Mouse (Mus musculus) bone marrow, adult 2 months (tissue): ENCODE measurements at regions not wholly inside any gene's neighbourhood (a gene's known extent, or its start where the extent isn't known, plus 50 kb on each side); places are given as distances from the start of the nearest gene placed in this dataset.

ENCODE experiments used
- H3K27ac ChIP-seq: fragments of 200-500 bp; 2 replicates; pipeline ENCODE4 v1.5.1; 2012; ENCODE audit warnings: low read depth, mild to moderate bottlenecking, control low read depth, inconsistent platforms, low read length; ENCODE audit not compliant: control insufficient read depth, poor library complexity, insufficient read depth
- H3K4me1 ChIP-seq: fragments of 200-500 bp; 2 replicates; pipeline ENCODE4 v1.6.1; 2011; ENCODE audit warnings: low read length; ENCODE audit not compliant: control insufficient read depth, insufficient read depth
- H3K4me3 ChIP-seq: fragments of 200-500 bp; replicated peaks from 2 replicates; pipeline ENCODE3; 2011; ENCODE audit warnings: mild to moderate bottlenecking, low read depth, low read length, control low read depth; ENCODE audit not compliant: control insufficient read depth
- CTCF ChIP-seq: fragments of 200-500 bp; IDR thresholded peaks from 2 replicates; pipeline ENCODE4 v1.5.1; 2011; ENCODE audit warnings: low read length, control low read depth; ENCODE audit not compliant: control insufficient read depth, insufficient read depth
- POLR2A ChIP-seq: fragments of 200-500 bp; IDR thresholded peaks from 2 replicates; pipeline ENCODE4 v1.6.1; 2011; ENCODE audit warnings: low read depth, mild to moderate bottlenecking, control low read depth, low read length, borderline replicate concordance; ENCODE audit not compliant: control insufficient read depth
- WGBS: fragments of 180-500 bp; shearing (Covaris S2); methylation state at CpG from one replicate; pipeline ENCODE4 v1.1.7; 2018; 5-methylcytosine and 5-hydroxymethylcytosine counted together

- Histone ChIP-seq H3K4me3 (no peak overlapping the region), H3K27ac (no peak overlapping the region), H3K4me1 (no peaks in the 10 kb centered on the region; the same call in 1 of the 2 replicates)
- no peak for TF ChIP-seq CTCF
- no peak for TF ChIP-seq POLR2A
Measured at GRCm38 (mm10) chr5:64736985-64737384, 66.2 kb upstream of the Klf3 start.

GRCm38 (mm10) chr5:64738096-64738780, 65.0 kb upstream of the Klf3 start:
- WGBS: 83% methylated on average over 11 of the region's 11 CpGs
- no peak for TF ChIP-seq CTCF
- no peak for TF ChIP-seq POLR2A
- H3K4me3 ChIP-seq: no peak overlapping the region
- no peaks in the 10 kb centered on the region for H3K4me1 ChIP-seq
- H3K27ac ChIP-seq: no peak overlapping the region

GRCm38 (mm10) chr5:64738781-64739310, 64.3 kb upstream of the Klf3 start:
- H3K4me1 ChIP-seq: no peaks in the 10 kb centered on the region
- 78% methylated on average over 10 of the region's 10 CpGs for WGBS
- no peak overlapping the region for H3K27ac ChIP-seq
- TF ChIP-seq CTCF: no peak
- no peak for TF ChIP-seq POLR2A
- H3K4me3 ChIP-seq: no peak overlapping the region

GRCm38 (mm10) chr5:64739311-64740261, 63.6 kb upstream of the Klf3 start:
- no peaks in the 10 kb centered on the region for H3K4me1 ChIP-seq
- no peak for TF ChIP-seq POLR2A
- TF ChIP-seq CTCF: no peak
- 84% methylated on average over 15 of the region's 15 CpGs for WGBS
- no peak overlapping the region for H3K4me3 ChIP-seq
- H3K27ac ChIP-seq: no peak overlapping the region

- H3K4me3 ChIP-seq: no peak overlapping the region
- H3K27ac ChIP-seq: no peak overlapping the region
- TF ChIP-seq POLR2A: no peak
- no peak for TF ChIP-seq CTCF
- WGBS: 86% methylated on average over 4 of the region's 4 CpGs
- H3K4me1 ChIP-seq: 0 out of 2 replicates have a peak, but pooled peaks cover 1% of the 10 kb centered on the region
Measured at GRCm38 (mm10) chr5:64744041-64744440, 59.1 kb upstream of the Klf3 start.

GRCm38 (mm10) chr5:64744455-64744854, 58.7 kb upstream of the Klf3 start:
- H3K4me3 ChIP-seq: no peak overlapping the region
- TF ChIP-seq CTCF (no peak), POLR2A (no peak)
- 90% methylated on average over 5 of the region's 5 CpGs for WGBS
- no peak overlapping the region for H3K27ac ChIP-seq
- 0 out of 2 replicates have a peak, but pooled peaks cover 1% of the 10 kb centered on the region for H3K4me1 ChIP-seq

GRCm38 (mm10) chr5:64747461-64747860, 55.7 kb upstream of the Klf3 start:
- H3K27ac ChIP-seq: no peak overlapping the region
- peaks cover 1% of the 10 kb centered on the region; the same call in 1 of the 2 replicates for H3K4me1 ChIP-seq
- TF ChIP-seq POLR2A (no peak), CTCF (no peak)
- H3K4me3 ChIP-seq: no peak overlapping the region
- WGBS: 81% methylated on average over 1 of the region's 1 CpGs

- 80% methylated on average over 14 of the region's 14 CpGs for WGBS
- H3K27ac ChIP-seq: no peak overlapping the region
- H3K4me1 ChIP-seq: peaks cover 1% of the 10 kb centered on the region; the same call in 1 of the 2 replicates
- no peak overlapping the region for H3K4me3 ChIP-seq
- TF ChIP-seq CTCF (no peak), POLR2A (no peak)
Measured at GRCm38 (mm10) chr5:64749415-64750166, 53.6 kb upstream of the Klf3 start.
